Mouse (Mus musculus) MEL (cell line): ENCODE data around the gene Rnf157.

Experiments used
- CTCF ChIP-seq, 3 experiments: IDR thresholded peaks in 2 of 3; conservative IDR thresholded peaks in 1 of 3; 2 replicates each; pipeline ENCODE4 v1.5.1; 2011 to 2012; ENCODE audit warnings: low read length in 3 of 3, low read depth in 2 of 3, mild to moderate bottlenecking in 2 of 3, improper control_type of control experiment in 1 of 3, inconsistent platforms in 1 of 3, mixed read lengths in 1 of 3, moderate library complexity in 1 of 3; ENCODE audit not compliant: control insufficient read depth in 1 of 3, insufficient read depth in 1 of 3, poor library complexity in 1 of 3, severe bottlenecking in 1 of 3
- ELF1 ChIP-seq: IDR thresholded peaks from 2 replicates; pipeline ENCODE4 v1.6.1; 2014; ENCODE audit warnings: low read depth, mild to moderate bottlenecking, inconsistent platforms, low read length, improper control_type of control experiment, moderate library complexity
- EP300 ChIP-seq, 2 experiments: IDR thresholded peaks; 2 replicates each; pipeline ENCODE4 v1.6.1; 2011; ENCODE audit warnings: improper control_type of control experiment in 2 of 2, low read length in 2 of 2, low read depth in 1 of 2, mild to moderate bottlenecking in 1 of 2
- ETS1 ChIP-seq: IDR thresholded peaks from 2 replicates; pipeline ENCODE4 v1.6.1; 2012; ENCODE audit warnings: low read depth, mild to moderate bottlenecking, inconsistent platforms, low read length, improper control_type of control experiment, moderate library complexity
- GATA1 ChIP-seq: IDR thresholded peaks from 2 replicates; pipeline ENCODE4 v1.6.1; 2011; ENCODE audit warnings: low read depth, low read length, improper control_type of control experiment
- JUND ChIP-seq: IDR thresholded peaks from 2 replicates; pipeline ENCODE4 v1.6.1; 2011; ENCODE audit warnings: low read depth, mild to moderate bottlenecking, improper control_type of control experiment, low read length
- MEF2A ChIP-seq: IDR thresholded peaks from 2 replicates; pipeline ENCODE4 v1.6.1; 2014; ENCODE audit warnings: low read depth, mild to moderate bottlenecking, inconsistent platforms, low read length, improper control_type of control experiment; ENCODE audit not compliant: poor library complexity, insufficient replicate concordance, severe bottlenecking; ENCODE audit errors: extremely low read depth
- POLR2A ChIP-seq, 2 experiments: IDR thresholded peaks; 2 replicates each; pipeline ENCODE4 v1.6.1; 2011 to 2012; ENCODE audit warnings: low read length in 2 of 2, mild to moderate bottlenecking in 2 of 2, control low read depth in 1 of 2, improper control_type of control experiment in 1 of 2, low read depth in 1 of 2, moderate library complexity in 1 of 2; ENCODE audit not compliant: control insufficient read depth in 1 of 2, insufficient read depth in 1 of 2, poor library complexity in 1 of 2
- TBP ChIP-seq: IDR thresholded peaks from 2 replicates; pipeline ENCODE4 v1.8.0; 2011; ENCODE audit warnings: low read depth, low read length, improper control_type of control experiment
- TCF12 ChIP-seq: IDR thresholded peaks from 2 replicates; pipeline ENCODE4 v1.6.1; 2014; ENCODE audit warnings: low read depth, mild to moderate bottlenecking, inconsistent platforms, low read length, improper control_type of control experiment, moderate library complexity
- ZNF384 ChIP-seq: IDR thresholded peaks from 2 replicates; pipeline ENCODE4 v1.6.1; 2012; ENCODE audit warnings: low read depth, mild to moderate bottlenecking, inconsistent platforms, low read length, improper control_type of control experiment

- TF ChIP-seq CTCF (IDR thresholded peaks at IDR 0.05 in 2 of 3, conservative IDR thresholded peaks at IDR 0.05 in 1 of 3; ENCODE audit: control insufficient read depth in 1 of 3, insufficient read depth in 1 of 3, low read depth in 2 of 3, low read length in 3 of 3, poor library complexity in 1 of 3, severe bottlenecking in 1 of 3), result no peak
- no peak; the same call in 1 of the 2 replicates for TF ChIP-seq TCF12
- TF ChIP-seq JUND, result no peak
- TF ChIP-seq ZNF384, result no peak
- 0 out of 2 replicates have a peak, but pooled peaks have one; percentile 20 for TF ChIP-seq GATA1
- 0 out of 2 replicates have a peak, but pooled peaks have one; percentile 9 for TF ChIP-seq TBP
- no peak for TF ChIP-seq MEF2A
- no peak for TF ChIP-seq POLR2A (IDR thresholded peaks at IDR 0.05; ENCODE audit: control insufficient read depth in 1 of 2, insufficient read depth in 1 of 2, low read depth in 1 of 2, low read length in 2 of 2, poor library complexity in 1 of 2)
- TF ChIP-seq ELF1, result peak; percentile 22; the same call in 1 of the 2 replicates
- TF ChIP-seq ETS1, result peak; percentile 68
- TF ChIP-seq EP300 (IDR thresholded peaks at IDR 0.05; ENCODE audit: low read depth in 1 of 2, low read length in 2 of 2), result 0 out of 4 replicates have a peak, but pooled peaks of 1 of the 2 experiments have one; percentile 5
Measured at GRCm38 (mm10) chr11:116413631-116414022, 795 bp upstream of the Rnf157 start.
